Mouse (Mus musculus) left cerebral cortex, postnatal 36 days (tissue): Measurements from ENCODE around the gene AC141477.1. TPM values are rescaled to one million over a fixed set of nuclear protein-coding genes. Genes with fewer than 3 reads are reported as not detected.

Experiments
- DNase-seq, 2 experiments: peaks; one replicate each; pipeline ENCODE4 v3.0.0; 2021 to 2022; ENCODE audit warnings: low spot score in 2 of 2, mixed read lengths in 1 of 2
- intact Hi-C: fragments of 180-260 bp; cut with DNase I; formaldehyde crosslinking; loops from one replicate; pipeline ENCODE4 v1.15.1; 2025
- total RNA-seq, 2 experiments: library from RNA; stranded (reverse); gene quantifications; 2 replicates each; pipeline ENCODE4 v1.2.3; 2021

AC141477.1 gene
- total RNA-seq, 2 experiments from 2014 or later, result not detected

DNA sequence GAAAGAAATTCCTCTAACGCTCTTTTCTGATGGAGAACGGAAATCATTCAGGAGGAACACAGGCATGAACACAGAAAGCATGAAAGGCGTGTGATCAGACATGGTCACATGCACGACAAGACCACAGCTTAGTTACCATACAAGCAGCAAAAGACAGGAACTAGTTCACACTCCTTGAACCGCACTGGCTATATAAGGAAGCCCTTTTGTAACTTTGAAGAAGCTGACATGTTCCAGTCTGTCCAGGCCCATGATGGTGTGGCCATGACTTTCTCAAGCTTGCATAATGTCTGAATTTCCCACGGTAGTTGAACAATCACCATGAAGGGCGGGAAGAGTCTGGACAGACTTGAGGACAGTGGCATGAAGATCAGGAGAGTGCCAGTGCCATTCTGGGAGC, 14.6 kb downstream of the AC141477.1 start:
- DNase-seq, result no peak
- intact Hi-C loops, result no loop called here

DNA sequence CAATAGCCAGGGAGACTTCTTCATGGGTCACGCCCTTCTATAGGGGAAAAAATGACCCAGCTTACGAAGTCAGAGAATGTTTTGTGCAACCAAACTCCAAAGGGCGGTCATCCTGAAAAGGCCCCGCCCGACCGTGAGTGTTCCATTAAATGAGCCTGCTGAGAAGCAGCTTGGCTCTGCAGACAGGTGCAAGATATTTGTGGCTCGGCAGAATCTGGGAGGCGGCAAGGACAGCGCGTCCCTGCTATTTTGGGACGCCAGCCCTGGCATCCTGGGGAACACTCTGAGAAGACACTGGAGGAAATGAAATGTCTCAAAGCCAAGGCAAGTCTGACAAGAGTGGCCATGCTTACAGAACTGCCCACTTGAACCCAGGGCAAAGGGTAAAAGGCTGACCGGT, 23.4 kb downstream of the AC141477.1 start:
- intact Hi-C loops, result no loop called here
- peak; percentile 64 to 73 for DNase-seq

DNA sequence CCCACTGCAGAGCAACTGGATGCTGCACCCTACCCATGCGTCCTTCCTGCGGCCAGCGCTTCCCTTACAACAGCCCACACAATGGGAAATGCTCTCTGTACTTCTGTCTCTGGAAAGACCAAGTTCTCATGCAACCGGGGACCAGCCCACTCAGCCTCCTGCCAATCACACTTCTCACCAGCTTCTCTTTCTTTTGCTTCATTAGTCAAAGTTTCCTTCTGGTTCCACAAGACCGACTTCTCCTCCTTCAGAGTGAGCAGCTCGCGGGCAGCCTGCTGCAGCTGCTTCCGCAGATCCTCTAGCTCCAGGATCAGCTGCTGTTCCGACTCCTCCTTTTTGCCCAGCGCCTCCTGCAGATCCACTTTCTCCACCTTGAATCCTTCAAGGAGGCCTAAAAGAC, 31.7 kb downstream of the AC141477.1 start:
- no peak for DNase-seq

DNA sequence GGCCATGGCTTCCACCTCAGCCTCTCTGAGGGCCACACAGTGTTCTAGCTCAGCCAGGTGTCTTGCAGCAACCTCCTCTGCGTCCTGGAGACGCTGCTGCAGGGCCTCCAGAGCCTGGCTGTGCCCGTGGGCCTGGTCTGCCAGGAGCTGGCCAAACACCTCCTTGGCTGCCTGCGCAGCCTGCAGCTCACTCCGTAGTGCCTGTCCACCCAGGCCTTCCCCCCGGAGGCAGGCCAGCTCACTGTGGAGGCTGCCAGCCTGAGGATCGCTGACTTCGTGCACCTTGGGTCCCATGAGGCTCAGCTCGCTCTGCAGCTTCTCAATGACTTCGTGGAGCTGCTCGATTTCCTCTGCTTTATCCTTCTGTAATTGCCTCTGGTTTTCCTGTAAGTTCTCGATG, 47.6 kb downstream of the AC141477.1 start:
- no peak for DNase-seq
- intact Hi-C loops, result no loop called here

More for the DNA sequence above, 31.7 kb downstream of the AC141477.1 start:
- intact Hi-C loops, result no loop called here

DNA sequence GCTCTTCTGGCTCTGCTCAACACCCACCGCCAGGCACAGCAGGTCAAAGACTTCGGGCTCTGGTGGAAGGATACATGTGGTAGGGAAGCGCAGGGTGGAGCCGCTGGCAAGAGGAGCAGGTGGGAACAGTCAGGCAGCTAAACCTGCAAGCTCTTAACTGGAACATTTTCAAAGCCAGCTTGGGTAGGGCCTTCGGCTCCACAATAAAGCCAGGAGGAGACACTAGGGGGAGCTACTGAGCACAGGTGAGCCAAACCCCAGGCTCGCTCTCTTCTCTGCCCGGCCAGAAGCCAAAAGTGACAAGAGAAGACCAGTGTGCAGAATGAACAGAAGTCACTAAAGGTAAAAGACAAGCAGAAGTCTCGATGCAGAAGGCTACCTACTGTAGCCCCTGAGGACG, 48.5 kb downstream of the AC141477.1 start:
- DNase-seq, result no peak
- intact Hi-C loops, result no loop called here

DNA sequence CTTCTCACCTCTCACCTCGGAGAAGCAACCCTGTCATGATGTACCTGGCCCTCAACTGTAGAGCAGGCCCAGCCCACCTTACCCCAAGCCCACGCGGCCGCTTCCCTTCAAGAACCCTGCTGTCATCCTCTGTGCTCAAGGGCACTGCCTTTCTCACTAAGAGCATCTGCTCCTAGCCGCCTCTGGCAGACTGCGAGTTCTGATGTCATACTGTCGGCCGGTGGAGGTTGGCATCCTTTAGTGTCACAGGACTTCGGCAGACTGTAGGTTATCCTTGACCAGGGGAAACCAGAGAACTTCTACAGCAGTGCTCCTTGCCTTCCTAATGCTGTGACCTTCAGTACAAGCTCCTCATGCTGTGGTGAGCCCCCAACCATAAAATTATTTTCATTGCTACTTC, 49.1 kb downstream of the AC141477.1 start:
- DNase-seq, result no peak
- intact Hi-C loops, result no loop called here

Other genes starting within 250 kb of the AC141477.1 start
- gene Prmt2, start 202.6 kb downstream of the AC141477.1 start, total RNA-seq, result 10 to 100 TPM; 51.4 to 55.4 TPM
- gene S100b, start 186.6 kb downstream of the AC141477.1 start, total RNA-seq, result 100 to 1,000 TPM; 134 to 167 TPM
- gene Dip2a, start 95.2 kb downstream of the AC141477.1 start, total RNA-seq, result 10 to 100 TPM; 57.4 to 61.4 TPM
- 10 to 100 TPM; 24.5 to 27.6 TPM for gene Pcnt, start 2.3 kb upstream of the AC141477.1 start, total RNA-seq
- gene 2610028H24Rik, start 8.6 kb upstream of the AC141477.1 start, total RNA-seq, result not detected
- gene Mcm3ap, start 28.5 kb upstream of the AC141477.1 start, total RNA-seq, result 10 to 100 TPM; 47.6 to 58.1 TPM
- gene Ybey, start 28.7 kb upstream of the AC141477.1 start, total RNA-seq, result 1 to 10 TPM; 3.7 to 5.0 TPM
- gene Lss, start 91.1 kb upstream of the AC141477.1 start, total RNA-seq, result 10 to 100 TPM; 45.2 to 48.6 TPM
- gene Spatc1l, start 121.8 kb upstream of the AC141477.1 start, total RNA-seq, result not detected
- gene Ftcd, start 135.2 kb upstream of the AC141477.1 start, total RNA-seq, result not detected
- gene Col6a2, start 183.2 kb upstream of the AC141477.1 start, total RNA-seq, result 10 to 100 TPM in 1 of 2 experiments, 1 to 10 TPM in 1; 7.4 to 10.1 TPM